Mouse (Mus musculus): Measurements from ENCODE around the gene Ppp1r18. TPM values are rescaled to one million over a fixed set of nuclear protein-coding genes. Genes with fewer than 3 reads are reported as not detected.

The Ppp1r18 gene
- total RNA-seq, 2 experiments from 2014 or later: 8.7 to 9.8 TPM

DNA sequence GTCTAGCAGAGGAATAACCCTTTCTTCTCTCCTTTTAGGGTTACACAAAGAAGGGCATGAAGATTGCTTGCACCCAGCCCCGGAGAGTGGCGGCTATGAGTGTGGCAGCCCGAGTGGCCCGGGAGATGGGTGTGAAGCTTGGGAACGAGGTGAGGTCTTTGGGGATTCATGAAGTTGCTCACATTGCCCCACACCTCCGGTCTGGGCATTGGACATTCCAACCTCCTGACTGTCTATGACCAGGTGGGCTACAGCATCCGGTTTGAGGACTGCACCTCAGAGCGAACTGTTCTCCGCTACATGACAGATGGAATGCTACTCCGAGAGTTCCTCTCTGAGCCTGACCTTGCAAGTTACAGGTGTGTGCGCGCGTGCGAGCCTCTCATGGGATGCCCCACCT, 18.4 kb downstream of the Ppp1r18 start:
- no peak for DNase-seq (ENCODE audit: low spot score in 2 of 2)
- no peak for TF ChIP-seq CTCF (conservative IDR thresholded peaks at IDR 0.05)
- Histone ChIP-seq H3K27ac (no peak overlapping the region), H3K4me3 (no peak overlapping the region)

DNA sequence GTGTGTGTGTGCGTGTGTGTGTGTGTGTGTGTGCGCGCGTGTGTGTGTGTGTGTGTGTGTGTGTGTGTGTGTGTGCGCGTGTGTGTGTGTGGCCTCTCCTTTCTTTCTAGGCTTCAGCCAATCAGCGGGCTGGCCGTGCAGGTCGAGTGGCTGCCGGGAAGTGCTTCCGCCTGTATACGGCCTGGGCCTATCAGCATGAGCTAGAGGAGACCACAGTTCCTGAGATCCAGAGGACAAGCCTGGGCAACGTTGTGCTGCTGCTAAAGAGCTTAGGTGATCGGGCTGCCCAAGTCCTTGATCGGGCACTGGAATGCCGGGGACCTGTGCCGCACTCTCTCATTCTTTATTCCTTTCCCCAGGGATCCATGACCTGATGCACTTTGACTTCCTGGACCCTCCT, 22.3 kb downstream of the Ppp1r18 start:
- DNase-seq (ENCODE audit: low spot score in 2 of 2): no peak
- no peak for TF ChIP-seq CTCF (conservative IDR thresholded peaks at IDR 0.05)
- Histone ChIP-seq H3K4me3 (no peak overlapping the region), H3K27ac (no peak overlapping the region)

DNA sequence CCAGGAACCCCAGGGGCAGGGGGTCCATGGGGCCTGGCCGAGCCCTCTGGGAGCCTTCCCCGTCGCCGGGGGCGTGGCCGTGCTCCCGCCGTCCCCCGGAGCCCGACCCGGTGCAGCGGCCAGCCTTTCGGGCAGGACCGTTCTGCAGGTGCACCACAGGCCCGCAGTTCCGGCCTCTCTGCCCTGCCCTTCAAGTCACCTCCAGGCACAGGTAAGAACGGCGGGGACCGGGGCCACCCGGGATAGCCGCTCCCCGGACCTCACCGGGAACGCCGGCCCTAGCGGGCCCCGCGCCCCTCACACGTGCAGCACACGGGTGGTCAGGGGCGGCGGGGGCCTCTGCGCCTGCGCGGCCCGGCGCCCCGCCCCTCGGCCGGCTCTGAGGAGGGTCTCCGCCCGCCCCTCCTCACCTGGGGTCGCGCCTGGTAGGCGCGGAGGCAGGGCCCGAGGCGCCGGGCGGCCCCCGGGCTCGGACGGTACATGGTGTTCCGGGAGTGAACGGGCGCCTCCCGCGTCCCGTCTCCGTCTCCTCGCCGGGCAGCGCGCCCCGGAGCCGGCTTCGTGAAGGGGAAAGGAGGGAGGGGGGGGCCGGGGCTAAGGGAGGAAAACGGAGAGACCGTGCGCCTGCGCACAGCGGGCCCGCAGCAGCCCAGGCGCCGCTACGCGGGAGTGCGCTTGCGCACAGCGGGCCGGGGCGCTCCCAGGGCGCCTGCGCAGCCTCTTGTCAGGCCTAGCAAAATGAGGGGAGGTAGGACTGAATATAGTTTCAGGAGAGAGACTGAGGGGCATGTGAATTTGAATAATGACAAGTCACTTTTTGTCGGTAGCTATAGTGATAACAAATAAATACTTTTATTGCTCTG, 31.6 kb downstream of the Ppp1r18 start, which contains the start of gene 2310061I04Rik:
2310061I04Rik (minus strand) TSS at position 651 of the 863 bp plus-strand sequence.
- no peak for TF ChIP-seq CTCF (conservative IDR thresholded peaks at IDR 0.05)
- H3K27ac ChIP-seq: peak within 1 kb of the TSS; percentile 94
- peak; percentile 91 to 93 for DNase-seq (ENCODE audit: low spot score in 2 of 2)
- H3K4me3 ChIP-seq: peak within 1 kb of the TSS; percentile 74

DNA sequence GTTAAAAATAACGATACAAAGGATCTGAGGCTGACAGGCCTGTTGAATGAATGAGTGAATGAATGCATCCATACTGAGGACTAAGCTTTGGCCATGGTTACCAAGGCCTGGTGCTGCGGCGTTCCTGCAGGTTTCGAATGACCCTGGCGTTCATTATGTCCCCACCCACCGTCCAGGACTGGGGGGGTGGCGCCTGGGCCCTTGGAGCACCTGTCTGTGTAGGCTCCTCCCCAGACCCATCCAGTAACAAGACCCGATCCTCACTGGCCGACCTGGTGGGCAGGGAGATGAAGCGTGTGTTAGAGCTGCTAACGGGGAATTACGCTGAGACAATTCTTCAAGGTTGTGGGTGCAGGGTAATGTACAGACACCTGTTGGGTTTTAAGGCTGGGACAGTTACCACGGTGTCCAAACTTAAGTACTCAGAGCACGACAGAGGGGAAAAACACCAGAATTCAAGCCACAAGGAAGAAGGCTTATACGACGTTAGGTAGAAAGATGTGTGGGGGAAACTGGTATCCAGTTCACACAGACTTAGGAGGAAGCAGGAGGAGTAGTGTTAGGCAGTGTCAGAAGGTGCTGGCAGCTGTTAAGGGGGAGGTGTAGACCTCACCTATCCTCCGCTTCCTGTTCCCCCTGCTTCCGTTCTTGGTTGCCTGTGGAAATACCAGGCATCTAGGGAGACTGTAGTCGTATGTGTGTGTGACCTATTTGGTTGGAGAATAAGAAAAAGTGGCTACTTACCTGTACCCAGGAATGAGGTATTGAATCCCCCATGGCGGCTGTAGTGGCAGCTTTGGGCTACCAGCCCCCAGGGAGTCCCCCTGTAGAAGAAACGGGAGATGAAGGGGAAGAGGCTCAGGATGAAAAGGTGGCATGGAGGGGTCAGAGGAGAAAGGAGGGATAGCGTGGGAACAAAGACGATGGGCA, 32.5 kb downstream of the Ppp1r18 start:
- peak overlapping the region; percentile 74 for H3K4me3 ChIP-seq
- DNase-seq (ENCODE audit: low spot score in 2 of 2): no peak
- peak overlapping the region; percentile 94 for H3K27ac ChIP-seq
- no peak for TF ChIP-seq CTCF (conservative IDR thresholded peaks at IDR 0.05)

DNA sequence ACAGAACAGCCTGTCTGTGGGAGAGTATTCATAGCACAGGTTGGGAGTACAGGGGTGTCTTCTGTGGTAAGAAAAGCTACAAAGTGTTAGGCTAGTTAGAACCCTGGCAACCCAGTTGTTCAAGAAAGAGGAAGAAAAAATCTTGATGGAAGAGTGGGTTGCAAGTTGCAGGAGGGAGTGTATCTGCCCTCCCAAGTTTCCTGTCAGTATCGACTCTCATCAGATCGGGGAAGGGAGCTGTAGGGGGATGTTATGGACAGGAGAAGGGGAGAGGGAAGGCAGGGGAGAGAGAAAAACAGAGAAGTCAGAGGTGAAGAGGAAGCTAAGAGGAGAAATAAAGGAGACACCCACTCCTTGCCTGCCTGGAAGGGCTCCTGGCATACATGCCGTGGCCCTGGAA, 35.2 kb downstream of the Ppp1r18 start:
- Histone ChIP-seq H3K4me3 (no peak overlapping the region), H3K27ac (no peak overlapping the region)
- DNase-seq (ENCODE audit: low spot score in 2 of 2): no peak
- TF ChIP-seq CTCF (conservative IDR thresholded peaks at IDR 0.05): no peak

DNA sequence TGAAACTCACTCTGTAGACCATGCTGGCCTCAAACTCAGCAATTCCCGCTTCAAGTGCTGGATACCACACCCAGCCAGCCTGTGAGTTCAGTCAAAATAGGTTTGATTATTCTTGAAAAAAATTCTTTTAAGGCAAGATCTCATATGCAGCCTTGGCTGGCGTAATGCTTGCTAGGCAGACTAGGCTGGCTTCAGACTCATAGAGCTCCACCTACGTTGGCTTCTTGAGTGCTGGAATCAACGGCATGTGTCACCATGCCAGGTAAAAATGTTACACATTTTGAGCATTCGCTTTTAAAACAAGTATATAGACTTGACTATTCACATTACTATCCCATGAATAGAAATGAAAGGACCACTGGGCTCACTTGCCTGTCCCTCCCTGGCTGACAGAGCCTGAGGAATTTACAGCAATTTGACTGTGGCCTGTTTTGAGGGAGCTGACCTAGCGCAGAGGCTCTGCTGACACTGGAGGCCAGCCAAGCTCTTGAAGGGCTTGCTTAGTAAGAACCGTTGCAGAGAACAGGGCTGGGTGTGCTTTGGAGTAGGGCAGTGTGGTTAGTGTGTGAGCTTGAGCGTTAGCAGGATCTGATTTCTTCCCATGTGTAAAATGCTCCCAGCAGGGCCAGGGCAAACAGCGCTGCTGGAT, 38.1 kb downstream of the Ppp1r18 start:
- no peak for TF ChIP-seq CTCF (conservative IDR thresholded peaks at IDR 0.05)
- DNase-seq (ENCODE audit: low spot score in 2 of 2): no peak
- no peak overlapping the region for H3K4me3 ChIP-seq
- no peak overlapping the region for H3K27ac ChIP-seq

DNA sequence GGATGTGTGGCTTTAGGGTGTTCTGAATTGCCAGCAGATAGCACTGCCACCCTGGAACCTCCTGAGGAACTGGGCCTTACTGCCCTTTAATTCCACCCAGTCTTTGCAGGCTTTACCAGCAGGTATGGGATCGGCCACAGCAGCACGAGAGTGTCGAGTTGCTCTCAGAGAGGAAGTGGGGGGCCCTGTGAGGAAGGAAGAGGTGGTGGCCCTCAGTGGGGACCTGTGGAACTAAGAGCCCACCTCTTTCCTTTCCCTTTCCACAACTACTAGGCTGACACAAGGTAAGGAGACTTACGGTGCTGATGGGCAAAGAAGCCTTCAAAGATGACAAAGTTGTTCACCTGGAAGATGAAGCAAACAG, 38.6 kb downstream of the Ppp1r18 start:
- no peak overlapping the region for H3K4me3 ChIP-seq
- DNase-seq (ENCODE audit: low spot score in 2 of 2): no peak
- no peak overlapping the region for H3K27ac ChIP-seq
- TF ChIP-seq CTCF (conservative IDR thresholded peaks at IDR 0.05): no peak

DNA sequence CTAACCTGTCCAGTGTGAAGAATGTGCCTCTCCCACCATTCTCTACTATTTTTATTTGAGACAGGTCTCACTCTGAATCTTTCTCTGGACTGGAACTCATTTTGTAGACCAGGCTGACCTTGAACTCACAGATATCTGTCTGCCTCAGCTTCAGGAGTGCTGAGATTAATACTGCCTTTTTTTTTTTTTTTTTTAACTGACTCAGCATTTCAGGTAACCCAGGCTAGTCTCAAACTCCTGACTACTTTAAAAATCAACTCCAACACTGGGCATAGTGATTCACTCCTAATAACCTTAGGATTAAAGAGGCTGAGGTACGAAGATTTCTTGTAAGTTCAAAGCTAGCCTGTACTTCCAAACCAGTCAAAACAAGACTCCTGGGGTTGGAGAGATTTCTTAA, 40.2 kb downstream of the Ppp1r18 start:
- no peak for TF ChIP-seq CTCF (conservative IDR thresholded peaks at IDR 0.05)
- Histone ChIP-seq H3K27ac (no peak overlapping the region), H3K4me3 (no peak overlapping the region)
- DNase-seq (ENCODE audit: low spot score in 2 of 2): no peak

DNA sequence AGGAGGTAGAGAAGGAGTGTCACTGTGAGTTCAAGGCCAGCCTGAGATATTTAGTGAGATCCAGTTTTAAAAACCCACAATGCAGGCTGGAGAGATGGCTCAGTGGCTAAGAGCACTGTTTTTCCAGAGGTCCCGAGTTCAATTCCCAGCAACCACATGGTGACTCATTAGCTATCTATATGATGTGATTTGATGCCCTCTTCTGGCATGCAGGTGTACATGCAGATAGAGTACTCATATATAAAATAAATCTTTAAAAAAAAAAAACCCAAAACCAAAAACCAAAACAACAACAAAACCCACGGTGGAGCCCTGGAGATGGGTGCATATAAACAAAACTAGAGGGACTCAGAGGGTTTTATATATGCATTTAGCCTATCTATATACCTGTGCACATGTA, 42.2 kb downstream of the Ppp1r18 start:
- DNase-seq (ENCODE audit: low spot score in 2 of 2): no peak
- peak; percentile 60 for TF ChIP-seq CTCF (conservative IDR thresholded peaks at IDR 0.05)
- Histone ChIP-seq H3K27ac (no peak overlapping the region), H3K4me3 (no peak overlapping the region)

DNA sequence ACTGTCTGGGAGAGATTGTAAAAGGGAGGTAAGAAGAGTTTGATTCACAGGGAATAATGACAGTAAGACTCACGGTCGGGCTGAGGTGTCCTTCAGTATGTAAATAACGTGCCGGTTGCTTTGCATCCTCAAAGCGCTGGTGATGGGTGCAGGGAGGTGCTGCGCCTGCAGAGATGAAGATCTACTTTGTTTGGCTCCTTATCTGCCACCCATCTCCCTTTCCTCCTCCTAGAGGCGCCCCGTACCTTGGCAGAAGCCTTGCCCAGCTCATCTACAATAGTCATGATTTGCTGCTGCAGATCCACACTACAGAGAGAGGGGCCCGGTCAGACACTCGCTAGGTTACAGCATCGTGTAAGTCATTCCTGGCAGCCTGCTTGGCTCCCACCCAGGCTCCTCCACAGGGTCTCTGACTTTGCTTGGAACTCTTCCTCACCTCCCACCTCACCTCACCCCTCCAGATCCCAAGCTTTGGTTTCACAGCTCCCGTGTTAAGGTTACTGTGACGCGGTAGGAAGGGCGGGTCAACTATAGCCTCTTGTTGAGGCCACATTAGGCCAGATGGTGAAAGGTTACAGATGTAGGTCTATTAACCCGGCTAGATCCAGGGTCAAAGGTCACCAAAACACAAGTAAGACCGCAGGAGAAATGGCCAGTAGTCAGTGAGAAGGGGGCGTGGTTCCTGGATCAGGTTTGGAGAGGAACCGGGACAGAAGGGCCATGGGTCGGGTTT, 44.0 kb downstream of the Ppp1r18 start:
- peak overlapping the region; percentile 75 for H3K4me3 ChIP-seq
- DNase-seq (ENCODE audit: low spot score in 2 of 2): no peak
- no peak for TF ChIP-seq CTCF (conservative IDR thresholded peaks at IDR 0.05)
- peak overlapping the region; percentile 91 for H3K27ac ChIP-seq

DNA sequence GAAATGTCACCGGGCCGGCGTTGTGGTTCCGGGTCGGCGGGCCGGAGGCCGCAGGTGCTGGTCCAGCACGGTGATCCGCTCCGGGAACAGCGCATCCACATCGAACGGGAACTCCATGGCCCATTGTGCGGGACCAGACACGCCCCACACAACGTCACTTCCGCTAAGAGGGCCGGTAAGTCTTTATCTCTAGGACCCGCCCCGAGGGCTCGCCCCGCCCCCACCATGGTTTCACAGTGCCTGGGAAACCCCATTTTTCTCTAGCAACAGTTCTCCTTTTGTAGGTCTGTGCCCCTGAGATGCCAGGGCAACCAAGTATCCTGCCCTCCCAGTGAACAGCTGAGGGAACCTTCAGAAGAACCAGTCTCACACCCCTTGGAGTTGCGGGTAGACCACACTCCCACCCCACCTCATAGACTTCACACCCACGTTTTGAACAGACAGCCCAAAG, 44.6 kb downstream of the Ppp1r18 start, which contains the start of gene Atat1:
Atat1 (minus strand) TSS at position 157 of the 451 bp plus-strand sequence.
- Histone ChIP-seq H3K4me3 (peak within 1 kb of the TSS; percentile 75), H3K27ac (peak within 1 kb of the TSS; percentile 91)
- peak; percentile 93 to 96 for DNase-seq (ENCODE audit: low spot score in 2 of 2)
- TF ChIP-seq CTCF (conservative IDR thresholded peaks at IDR 0.05): no peak

DNA sequence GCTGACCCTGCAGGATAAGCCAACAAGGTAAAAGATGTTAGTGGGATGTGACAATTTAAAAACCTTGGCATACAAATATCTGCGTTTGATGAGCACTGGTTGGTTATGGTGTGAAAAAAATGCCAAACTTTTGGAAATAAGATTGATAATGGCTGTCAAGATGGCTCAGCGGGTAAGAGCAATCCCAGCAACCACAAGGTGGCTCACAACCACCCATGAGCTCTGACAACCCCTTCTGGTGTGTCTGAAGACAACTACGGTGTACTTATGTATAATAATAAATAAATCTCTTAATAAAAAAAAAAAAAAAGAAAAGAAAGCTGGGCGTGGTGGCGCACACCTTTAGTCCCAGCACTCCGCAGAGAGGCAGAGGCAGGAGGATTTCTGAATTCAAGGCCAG, 49.6 kb downstream of the Ppp1r18 start:
- no peak for DNase-seq (ENCODE audit: low spot score in 2 of 2)
- TF ChIP-seq CTCF (conservative IDR thresholded peaks at IDR 0.05): peak; percentile 46
- peak overlapping the region; percentile 93 for H3K4me3 ChIP-seq
- H3K27ac ChIP-seq: no peak overlapping the region

Data from layer of hippocampus, adult 2 months (tissue).